Mouse (Mus musculus) limb, embryonic 15.5 days (tissue): ENCODE measurements around the gene Bok. TPM values are rescaled to one million over a fixed set of nuclear protein-coding genes. Genes with fewer than 3 reads are reported as not detected.
"Not testable (repeated sequence)": the region's sequence is repeated elsewhere in the genome, so short reads cannot be mapped to it uniquely, and the experiment has no call there.

ENCODE experiments used
- ATAC-seq: fragments of 200-750 bp; cut with Nextera tagmentation; 2 replicates; pipeline ENCODE4 v1.8.0; 2017; ENCODE audit warnings: low read depth, moderate TSS enrichment; ENCODE audit not compliant: insufficient number of reproducible peaks, low FRiP score, low TSS enrichment
- H3K27ac ChIP-seq: fragments of 300-500 bp; sonication (generic); 2 replicates; pipeline ENCODE4 v1.5.1; 2015; ENCODE audit warnings: moderate library complexity, mild to moderate bottlenecking, inconsistent platforms
- H3K27me3 ChIP-seq: fragments of 300-500 bp; sonication (generic); 2 replicates; pipeline ENCODE4 v1.6.1; 2015; ENCODE audit warnings: inconsistent platforms
- H3K36me3 ChIP-seq: fragments of 300-500 bp; sonication (generic); 2 replicates; pipeline ENCODE4 v1.6.1; 2015; ENCODE audit warnings: inconsistent platforms
- H3K4me1 ChIP-seq: fragments of 300-500 bp; sonication (generic); 2 replicates; pipeline ENCODE4 v1.6.1; 2015; ENCODE audit warnings: inconsistent platforms
- H3K4me2 ChIP-seq: fragments of 300-500 bp; sonication (generic); 2 replicates; pipeline ENCODE4 v1.6.1; 2015; ENCODE audit warnings: mild to moderate bottlenecking, inconsistent platforms
- H3K4me3 ChIP-seq: fragments of 300-500 bp; sonication (generic); 2 replicates; pipeline ENCODE4 v1.5.1; 2015; ENCODE audit warnings: mild to moderate bottlenecking, inconsistent platforms
- H3K9ac ChIP-seq: fragments of 300-500 bp; sonication (generic); 2 replicates; pipeline ENCODE4 v1.6.1; 2015; ENCODE audit warnings: inconsistent platforms
- H3K9me3 ChIP-seq: fragments of 300-500 bp; sonication (generic); 2 replicates; pipeline ENCODE4 v1.6.1; 2016; ENCODE audit warnings: inconsistent platforms
- WGBS: fragments of 180-500 bp; shearing (Covaris S2); methylation state at CpG from one replicate; pipeline ENCODE4 v1.1.7; 2015; 5-methylcytosine and 5-hydroxymethylcytosine counted together
- polyA plus RNA-seq: library from polyadenylated mRNA; unstranded; fragments of >200 nt; fragmentation: Nextera tagmentation; extraction: Ambion mirVana; gene quantifications from 2 replicates; pipeline ENCODE4 v1.2.1, GENCODE M21; 2015

The Bok gene
- 40.5 and 48.4 TPM in 2 replicates for polyA plus RNA-seq

- under 1% methylated on average over 78 of the region's 78 CpGs for WGBS
- Histone ChIP-seq H3K4me3 (peak within 1 kb of the TSS; percentile 57), H3K4me1 (peaks cover 13% of the 10 kb centered on the region), H3K4me2 (peak within 1 kb of the TSS; percentile 93), H3K27me3 (0 out of 2 replicates have a peak, but pooled peaks cover 3% of the 10 kb centered on the region), H3K36me3 (no peaks in the 10 kb centered on the region; the same call in 1 of the 2 replicates), H3K9me3 (no peaks in the 10 kb centered on the region), H3K9ac (peak within 1 kb of the TSS; percentile 44; the same call in 1 of the 2 replicates), H3K27ac (peak within 1 kb of the TSS; percentile 33; the same call in 1 of the 2 replicates)
- peak; percentile 49; the same call in 1 of the 2 replicates for ATAC-seq
Measured at GRCm38 (mm10) chr1:93685401-93686244, at the start of gene Bok. Bok (plus strand) TSS chr1:93685660.

- H3K9me3 ChIP-seq = no peaks in the 10 kb centered on the region
- peak overlapping the region; percentile 96 for H3K4me3 ChIP-seq
- H3K9ac ChIP-seq = no peak overlapping the region
- H3K4me1 ChIP-seq = peaks cover 21% of the 10 kb centered on the region
- ATAC-seq = no peak
- H3K27me3 ChIP-seq = no peaks in the 10 kb centered on the region
- WGBS = 28% methylated on average over 7 of the region's 7 CpGs
- H3K4me2 ChIP-seq = peak overlapping the region; percentile 82
- peak overlapping the region; percentile 69 for H3K27ac ChIP-seq
- H3K36me3 ChIP-seq = 0 out of 2 replicates have a peak, but pooled peaks cover 8% of the 10 kb centered on the region
Measured at GRCm38 (mm10) chr1:93636211-93636897, 49.1 kb upstream of the Bok start.

GRCm38 (mm10) chr1:93641978-93642377, 43.5 kb upstream of the Bok start:
- Histone ChIP-seq H3K27ac (no peak overlapping the region), H3K9me3 (no peaks in the 10 kb centered on the region), H3K36me3 (no peaks in the 10 kb centered on the region), H3K9ac (no peak overlapping the region), H3K27me3 (no peaks in the 10 kb centered on the region), H3K4me1 (no peaks in the 10 kb centered on the region), H3K4me3 (no peak overlapping the region), H3K4me2 (no peak overlapping the region)
- WGBS = 89% methylated on average over 2 of the region's 2 CpGs
- no peak for ATAC-seq

- Histone ChIP-seq H3K9me3 (no peaks in the 10 kb centered on the region), H3K4me2 (no peak overlapping the region), H3K36me3 (no peaks in the 10 kb centered on the region), H3K4me1 (no peaks in the 10 kb centered on the region), H3K27me3 (no peaks in the 10 kb centered on the region), H3K9ac (no peak overlapping the region), H3K27ac (no peak overlapping the region), H3K4me3 (no peak overlapping the region)
- ATAC-seq = no peak
- 89% methylated on average over 2 of the region's 2 CpGs for WGBS
Measured at GRCm38 (mm10) chr1:93642692-93643091, 42.8 kb upstream of the Bok start.

- Histone ChIP-seq H3K4me1 (no peaks in the 10 kb centered on the region), H3K4me2 (no peak overlapping the region), H3K9me3 (no peaks in the 10 kb centered on the region), H3K4me3 (no peak overlapping the region), H3K27ac (no peak overlapping the region), H3K9ac (no peak overlapping the region), H3K36me3 (no peaks in the 10 kb centered on the region), H3K27me3 (no peaks in the 10 kb centered on the region)
- 71% methylated on average over 5 of the region's 5 CpGs for WGBS
- no peak for ATAC-seq
Measured at GRCm38 (mm10) chr1:93649604-93650172, 35.8 kb upstream of the Bok start.

- no peaks in the 10 kb centered on the region for H3K27me3 ChIP-seq
- no peak overlapping the region for H3K27ac ChIP-seq
- no peak for ATAC-seq
- no peaks in the 10 kb centered on the region for H3K4me1 ChIP-seq
- H3K9me3 ChIP-seq = no peaks in the 10 kb centered on the region
- no peak overlapping the region for H3K9ac ChIP-seq
- no peak overlapping the region for H3K4me2 ChIP-seq
- 39% methylated on average over 2 of the region's 2 CpGs for WGBS
- H3K4me3 ChIP-seq = no peak overlapping the region
- no peaks in the 10 kb centered on the region for H3K36me3 ChIP-seq
Measured at GRCm38 (mm10) chr1:93654275-93654674, 31.2 kb upstream of the Bok start.

GRCm38 (mm10) chr1:93654798-93655197, 30.7 kb upstream of the Bok start:
- no peak for ATAC-seq
- no peak overlapping the region for H3K9ac ChIP-seq
- WGBS = 76% methylated on average over 2 of the region's 2 CpGs

GRCm38 (mm10) chr1:93656325-93657024, 29.0 kb upstream of the Bok start:
- Histone ChIP-seq H3K36me3 (no peaks in the 10 kb centered on the region), H3K27ac (no peak overlapping the region), H3K27me3 (no peaks in the 10 kb centered on the region), H3K9ac (no peak overlapping the region), H3K4me3 (no peak overlapping the region), H3K4me1 (no peaks in the 10 kb centered on the region), H3K9me3 (no peaks in the 10 kb centered on the region), H3K4me2 (no peak overlapping the region)
- 63% methylated on average over 7 of the region's 7 CpGs for WGBS
- no peak for ATAC-seq

More at GRCm38 (mm10) chr1:93654798-93655197, 30.7 kb upstream of the Bok start:
- H3K9me3 ChIP-seq = no peaks in the 10 kb centered on the region
- no peaks in the 10 kb centered on the region for H3K27me3 ChIP-seq
- no peaks in the 10 kb centered on the region for H3K4me1 ChIP-seq
- H3K4me2 ChIP-seq = no peak overlapping the region
- H3K27ac ChIP-seq = no peak overlapping the region
- H3K4me3 ChIP-seq = no peak overlapping the region
- H3K36me3 ChIP-seq = no peaks in the 10 kb centered on the region

- Histone ChIP-seq H3K4me2 (no peak overlapping the region), H3K9me3 (no peaks in the 10 kb centered on the region), H3K27me3 (no peaks in the 10 kb centered on the region), H3K36me3 (no peaks in the 10 kb centered on the region), H3K4me3 (no peak overlapping the region), H3K4me1 (no peaks in the 10 kb centered on the region), H3K9ac (no peak overlapping the region), H3K27ac (no peak overlapping the region)
- ATAC-seq = no peak
- WGBS = 69% methylated on average over 5 of the region's 5 CpGs
Measured at GRCm38 (mm10) chr1:93657025-93657360, 28.5 kb upstream of the Bok start.

- H3K36me3 ChIP-seq, H3K4me1 ChIP-seq, H3K9me3 ChIP-seq, H3K27me3 ChIP-seq, H3K4me3 ChIP-seq, ATAC-seq, H3K27ac ChIP-seq, H3K4me2 ChIP-seq, H3K9ac ChIP-seq: not testable (repeated sequence)
Measured at GRCm38 (mm10) chr1:93658559-93658958, 26.9 kb upstream of the Bok start, which contains the start of gene Stk25. Stk25 (minus strand) TSS chr1:93658659.

- Histone ChIP-seq H3K9ac (no peak overlapping the region), H3K9me3 (no peaks in the 10 kb centered on the region), H3K4me1 (peaks cover 9% of the 10 kb centered on the region), H3K36me3 (no peaks in the 10 kb centered on the region), H3K27ac (no peak overlapping the region; the same call in 1 of the 2 replicates), H3K4me2 (no peak overlapping the region), H3K27me3 (no peaks in the 10 kb centered on the region), H3K4me3 (no peak overlapping the region)
- 39% methylated on average over 13 of the region's 13 CpGs for WGBS
- ATAC-seq = no peak
Measured at GRCm38 (mm10) chr1:93667760-93668400, 17.6 kb upstream of the Bok start.
